Mouse (Mus musculus) liver, embryonic 14.5 days (tissue): ENCODE data around the gene Rarres2.

Experiments
- CTCF ChIP-seq: IDR thresholded peaks from 2 replicates; pipeline ENCODE4 v1.5.1; 2016; ENCODE audit warnings: antibody characterized with exemption, low read depth, control low read depth
- EP300 ChIP-seq: IDR thresholded peaks from 2 replicates; pipeline ENCODE4 v1.6.1; 2016; ENCODE audit warnings: antibody characterized with exemption, low read depth

- TF ChIP-seq EP300 = no peak
- TF ChIP-seq CTCF = no peak
Measured at GRCm38 (mm10) chr6:48527901-48528300, 44.7 kb downstream of the Rarres2 start.
